Mouse (Mus musculus): ENCODE results near the gene Prdx5.
"Not testable (repeated sequence)": the region's sequence is repeated elsewhere in the genome, so short reads cannot be mapped to it uniquely, and the experiment has no call there.

The Prdx5 gene

DNA sequence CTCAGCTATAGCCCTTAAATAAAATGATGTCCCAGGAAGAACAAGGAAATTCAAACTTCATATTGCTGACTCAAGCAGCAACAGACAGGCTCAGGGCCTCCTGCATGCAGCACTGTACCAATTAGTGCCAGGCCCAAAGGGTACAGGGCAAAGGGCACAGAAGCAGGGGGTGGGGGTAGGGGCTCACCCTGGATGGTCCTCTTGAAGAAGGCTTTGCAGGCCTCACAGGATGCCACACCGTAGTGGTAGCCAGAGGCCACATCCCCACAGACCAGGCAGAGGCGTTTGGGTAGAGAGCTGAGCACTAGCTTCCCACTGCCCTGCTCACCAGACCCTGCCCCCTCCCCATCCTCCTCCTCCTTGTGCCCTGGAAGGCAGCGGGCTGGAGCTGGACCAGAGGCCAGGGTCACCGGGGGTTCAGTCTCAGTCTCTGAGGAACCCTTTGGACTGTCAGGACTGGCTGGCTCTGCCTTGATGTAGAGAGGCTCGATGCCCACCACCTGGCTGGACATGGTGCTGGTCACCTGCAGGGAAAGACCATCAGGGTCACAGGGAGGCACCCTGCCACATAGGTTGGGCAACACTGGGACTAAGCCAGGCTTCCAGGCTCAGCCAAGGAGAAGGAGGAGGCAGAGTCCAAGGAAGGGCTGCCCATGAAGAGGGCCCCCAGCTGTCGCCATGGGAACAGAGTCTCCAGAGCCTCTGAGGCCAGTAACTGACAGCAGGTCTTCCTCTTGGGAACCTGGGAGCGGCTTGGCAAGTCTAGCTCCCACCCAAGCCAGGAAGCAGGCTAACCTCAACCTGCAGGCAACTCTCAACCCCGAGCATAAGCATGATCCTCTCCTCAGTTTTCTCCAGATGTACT is 10.2 kb upstream of the Prdx5 start:
- no peak for DNase-seq (ENCODE audit: extremely low read depth, low read depth, low spot score)

DNA sequence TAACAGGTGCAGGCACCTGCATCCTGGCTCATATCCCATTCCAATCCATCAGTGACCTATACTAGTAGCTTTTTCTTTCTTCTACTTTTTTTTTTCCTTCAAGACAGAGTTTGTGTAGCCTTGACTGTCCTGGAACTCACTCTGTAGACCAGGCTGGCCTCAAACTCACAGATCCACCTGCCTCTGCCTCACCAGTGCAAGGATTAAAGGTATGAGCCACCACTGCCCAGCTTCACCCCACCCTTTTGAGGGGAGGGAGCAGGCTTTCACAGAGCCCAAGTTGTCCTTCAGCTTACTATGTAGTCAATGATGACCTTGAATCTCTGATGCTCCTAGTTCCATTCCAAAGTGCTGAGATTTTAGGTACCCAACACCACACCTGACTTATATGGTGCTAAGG is 9.5 kb upstream of the Prdx5 start:
- DNase-seq (ENCODE audit: extremely low read depth, low read depth, low spot score): no peak

GRCm38 (mm10) chr19:6918321-6918720 is 8.4 kb upstream of the Prdx5 start:
- no peak for DNase-seq (ENCODE audit: extremely low read depth, low read depth, low spot score)

DNA sequence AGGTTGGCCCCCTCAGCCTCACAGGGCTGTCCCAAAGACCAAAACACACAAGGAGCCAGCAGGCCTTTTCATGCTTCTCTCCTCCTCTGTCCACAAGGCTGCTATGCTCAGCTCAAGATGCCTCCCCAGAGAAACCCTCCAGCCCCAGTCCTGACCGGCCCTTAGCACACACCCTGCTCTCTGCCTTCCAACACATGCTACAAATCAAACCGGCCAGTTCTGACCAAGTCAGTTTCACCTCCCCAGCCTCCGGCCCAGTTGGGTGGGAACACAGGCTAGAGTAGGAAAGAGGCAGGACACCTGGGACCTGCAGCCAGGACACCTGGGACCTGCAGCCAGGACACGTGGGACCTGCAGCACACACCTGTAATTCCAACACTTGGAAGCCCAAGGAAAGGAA is 6.6 kb upstream of the Prdx5 start:
- DNase-seq (ENCODE audit: extremely low read depth, low read depth, low spot score): no peak

GRCm38 (mm10) chr19:6915276-6915675 is 5.4 kb upstream of the Prdx5 start:
- no peak for DNase-seq (ENCODE audit: extremely low read depth, low read depth, low spot score)

DNA sequence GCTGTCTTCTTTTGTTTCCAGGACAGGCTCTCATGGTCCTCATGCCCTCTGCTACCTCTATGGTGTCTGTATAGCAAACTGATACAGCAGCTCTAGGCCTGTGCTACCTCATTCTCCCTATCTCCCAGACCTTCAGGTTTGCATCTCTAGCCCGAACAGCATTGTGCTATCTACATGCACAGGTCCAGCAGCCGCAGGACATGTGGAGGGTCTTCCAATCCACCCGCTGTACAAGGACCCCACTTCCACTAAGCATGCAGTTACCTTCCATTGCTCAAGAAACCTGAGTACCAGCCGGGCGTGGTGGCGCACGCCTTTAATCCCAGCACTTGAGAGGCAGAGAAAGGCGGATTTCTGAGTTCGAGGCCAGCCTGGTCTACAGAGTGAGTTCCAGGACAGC is 4.6 kb upstream of the Prdx5 start:
- DNase-seq (ENCODE audit: extremely low read depth, low read depth, low spot score): no peak

GRCm38 (mm10) chr19:6913991-6914390 is 4.1 kb upstream of the Prdx5 start:
- no peak for DNase-seq (ENCODE audit: extremely low read depth, low read depth, low spot score)

- no peak for DNase-seq (ENCODE audit: extremely low read depth, low read depth, low spot score)
Observed at GRCm38 (mm10) chr19:6913036-6913435, 3.1 kb upstream of the Prdx5 start.

DNA sequence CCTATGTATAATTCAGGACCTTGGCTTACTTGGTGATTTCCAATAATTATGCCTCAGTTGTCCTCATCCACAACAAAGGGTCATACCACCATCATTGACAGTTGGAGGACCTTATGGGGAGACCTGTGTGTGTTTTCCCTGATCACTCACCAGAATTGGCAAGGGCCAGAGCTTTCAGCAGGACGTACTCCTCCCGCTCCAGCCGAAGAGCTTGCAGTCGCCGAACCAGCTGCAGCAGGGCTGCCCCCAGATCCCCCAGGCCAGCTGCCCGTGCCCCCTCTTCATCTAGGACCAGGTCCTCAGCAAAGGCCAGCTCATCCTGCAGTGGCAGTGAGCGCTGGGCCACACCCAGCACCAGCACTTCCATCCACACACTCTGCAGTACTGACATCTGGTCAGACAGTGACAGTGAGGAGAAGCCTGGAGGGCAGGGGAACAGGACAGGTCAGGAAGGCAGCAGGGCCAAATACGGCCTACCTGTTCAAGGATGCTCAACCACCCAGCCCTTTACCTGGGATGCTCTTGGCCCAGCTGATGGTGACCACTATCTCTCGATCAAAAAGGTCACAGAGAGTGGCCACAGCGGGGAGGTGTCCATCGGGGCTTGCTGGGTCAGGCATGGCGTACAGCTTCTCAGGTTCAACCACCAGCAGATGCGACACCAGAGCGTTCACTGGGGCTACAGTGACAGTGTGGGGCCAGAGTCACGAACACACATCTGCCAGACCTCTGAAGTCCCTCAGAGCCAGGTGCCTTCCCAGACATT is 2.5 kb upstream of the Prdx5 start:
- DNase-seq (ENCODE audit: extremely low read depth, low read depth, low spot score): no peak

GRCm38 (mm10) chr19:6911101-6912074 is 1.5 kb upstream of the Prdx5 start:
- DNase-seq (ENCODE audit: extremely low read depth, low read depth, low spot score): no peak

DNA sequence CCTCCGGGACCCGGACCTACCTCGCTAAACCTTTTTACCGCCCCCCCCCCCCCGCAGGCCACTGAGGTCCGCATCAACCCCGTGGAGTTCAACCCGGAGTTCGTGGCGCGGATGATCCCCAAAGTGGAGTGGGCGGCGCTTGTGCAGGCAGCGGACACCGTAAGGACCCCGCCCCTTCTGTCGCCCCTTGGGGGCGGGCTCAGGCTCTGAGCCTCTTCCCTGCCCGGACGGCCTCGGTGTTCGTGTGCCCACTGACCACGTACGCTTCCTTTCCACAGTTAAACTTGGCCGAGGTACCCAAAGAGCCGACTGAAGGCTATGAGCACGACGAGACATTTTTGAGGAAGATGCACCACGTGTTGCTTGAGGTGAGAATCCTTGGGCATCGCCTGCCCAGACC is 400 bp upstream of the Prdx5 start:
- not testable (repeated sequence) for DNase-seq (ENCODE audit: extremely low read depth, low read depth, low spot score)

DNA sequence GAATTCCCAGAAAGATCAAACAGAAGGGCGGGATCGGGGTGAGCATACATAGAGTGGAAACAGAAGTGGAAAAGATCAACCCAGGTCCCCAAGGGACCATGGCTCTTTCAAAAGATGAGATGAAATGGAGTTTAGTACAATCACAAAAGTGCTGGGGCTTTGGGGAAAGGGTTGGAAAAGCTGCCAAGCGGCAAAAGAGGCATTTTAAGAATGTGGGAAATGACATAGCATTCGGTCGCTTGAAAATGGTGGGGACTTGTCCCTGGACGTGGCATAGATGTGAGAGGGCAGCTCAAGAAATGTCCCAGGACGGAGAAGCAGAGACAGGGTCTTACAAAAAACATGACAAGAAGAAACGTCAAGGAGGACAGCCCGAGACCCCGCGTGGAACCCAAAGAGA is 885 bp downstream of the Prdx5 start:
- DNase-seq (ENCODE audit: extremely low read depth, low read depth, low spot score): no peak

- no peak for DNase-seq (ENCODE audit: extremely low read depth, low read depth, low spot score)
Observed at GRCm38 (mm10) chr19:6907811-6908540, 1.9 kb downstream of the Prdx5 start.

DNA sequence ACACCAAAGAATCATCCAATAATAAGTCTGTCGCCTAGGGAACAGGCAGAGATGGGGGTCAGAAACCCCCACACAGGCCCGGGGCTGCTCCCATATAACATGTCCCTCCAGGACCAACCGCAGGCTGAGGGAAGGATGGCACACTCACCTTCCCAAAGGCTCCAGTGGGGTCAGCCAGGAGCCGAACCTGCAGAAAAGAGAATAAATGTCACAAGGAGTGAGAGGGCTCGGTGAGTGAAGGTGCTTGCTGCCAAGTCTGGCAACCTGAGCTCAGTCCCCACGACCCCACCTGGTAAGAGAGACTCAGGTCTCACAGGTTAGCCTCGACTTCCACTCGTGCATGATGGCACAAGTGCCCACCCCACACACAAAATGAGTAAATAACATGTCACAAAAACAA is 2.8 kb downstream of the Prdx5 start:
- DNase-seq (ENCODE audit: extremely low read depth, low read depth, low spot score): no peak

- no peak for DNase-seq (ENCODE audit: extremely low read depth, low read depth, low spot score)
Observed at GRCm38 (mm10) chr19:6906199-6906598, 3.7 kb downstream of the Prdx5 start.

GRCm38 (mm10) chr19:6905498-6906159 is 4.3 kb downstream of the Prdx5 start:
- DNase-seq (ENCODE audit: extremely low read depth, low read depth, low spot score): no peak

GRCm38 (mm10) chr19:6904846-6905245 is 5.1 kb downstream of the Prdx5 start:
- no peak for DNase-seq (ENCODE audit: extremely low read depth, low read depth, low spot score)

GRCm38 (mm10) chr19:6903031-6903430 is 6.9 kb downstream of the Prdx5 start:
- DNase-seq (ENCODE audit: extremely low read depth, low read depth, low spot score): no peak

- no peak for DNase-seq (ENCODE audit: extremely low read depth, low read depth, low spot score)
Observed at GRCm38 (mm10) chr19:6899641-6900040, 10.3 kb downstream of the Prdx5 start.
